Mouse (Mus musculus) cerebellum, adult (tissue): ENCODE measurements around the gene Slc7a11.

ENCODE experiments used
- ATAC-seq: cut with Nextera tagmentation; 2 replicates; pipeline ENCODE4 v1.9.2; 2017; ENCODE audit warnings: mild to moderate bottlenecking, moderate library complexity, mixed read lengths; ENCODE audit not compliant: insufficient number of reproducible peaks, low FRiP score, low TSS enrichment

Gene Slc7a11

DNA sequence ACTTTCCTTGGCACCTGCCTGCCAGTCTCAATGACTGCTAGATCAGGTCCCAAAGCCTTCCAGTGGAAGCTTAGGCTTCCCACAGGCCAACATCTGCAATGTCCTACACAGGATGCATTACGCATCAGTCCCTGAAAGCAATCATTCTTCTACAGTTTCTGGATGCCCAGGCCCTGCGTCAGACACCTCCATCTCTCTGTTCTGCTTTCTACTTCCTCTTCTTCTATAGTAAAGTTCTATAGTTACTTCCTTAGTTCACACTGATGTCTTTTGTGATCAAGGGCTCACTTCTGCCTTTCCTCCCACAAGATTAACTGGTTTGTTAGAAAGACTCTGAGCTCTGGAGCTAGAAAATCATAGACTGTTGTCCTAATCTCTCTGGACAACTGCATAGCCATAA is 36.6 kb downstream of the Slc7a11 start:
- ATAC-seq: no peak

DNA sequence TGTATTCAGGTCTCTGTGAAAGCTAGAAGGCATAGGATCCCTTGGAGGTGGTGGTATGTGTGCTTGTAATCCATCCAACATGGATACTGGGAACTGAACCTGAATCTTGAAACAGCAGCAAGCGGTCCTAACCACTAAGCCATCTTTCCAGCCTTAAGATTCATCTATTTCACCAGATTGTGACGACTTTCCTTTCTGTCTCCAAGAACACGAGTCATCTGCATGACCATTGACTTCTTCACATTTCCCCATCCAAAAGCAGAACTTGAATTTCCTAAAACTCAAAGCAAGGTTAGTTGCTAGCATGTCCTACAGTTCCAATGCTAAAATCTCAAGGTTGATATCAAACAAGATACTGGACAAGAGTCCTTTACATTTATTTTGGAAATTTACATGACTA is 37.5 kb downstream of the Slc7a11 start:
- no peak for ATAC-seq

- no peak for ATAC-seq
These were observed 54.6 kb downstream of the Slc7a11 start for GRCm38 (mm10) chr3:50388786-50389185.

- ATAC-seq: no peak
These were observed 55.1 kb downstream of the Slc7a11 start for GRCm38 (mm10) chr3:50388288-50388687.

DNA sequence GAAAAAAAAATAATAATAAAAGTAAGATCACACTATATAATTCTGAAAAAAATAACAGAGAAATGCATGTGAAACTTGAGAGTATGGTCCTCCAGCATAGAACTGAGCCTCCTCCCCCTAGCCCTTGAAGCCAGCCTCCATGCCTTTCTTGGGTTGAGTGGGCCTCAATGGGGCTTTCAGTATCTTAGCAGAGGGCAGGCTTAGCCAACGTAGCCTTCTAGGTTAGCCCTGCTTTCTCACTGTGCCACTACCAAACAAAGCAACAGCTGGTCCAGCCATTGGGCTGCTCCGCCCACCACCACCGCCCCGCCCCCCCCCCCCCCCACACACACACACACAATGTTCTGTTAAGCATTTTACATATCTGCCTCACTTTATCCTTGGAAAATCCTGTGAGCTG is 56.1 kb downstream of the Slc7a11 start:
- ATAC-seq: no peak

DNA sequence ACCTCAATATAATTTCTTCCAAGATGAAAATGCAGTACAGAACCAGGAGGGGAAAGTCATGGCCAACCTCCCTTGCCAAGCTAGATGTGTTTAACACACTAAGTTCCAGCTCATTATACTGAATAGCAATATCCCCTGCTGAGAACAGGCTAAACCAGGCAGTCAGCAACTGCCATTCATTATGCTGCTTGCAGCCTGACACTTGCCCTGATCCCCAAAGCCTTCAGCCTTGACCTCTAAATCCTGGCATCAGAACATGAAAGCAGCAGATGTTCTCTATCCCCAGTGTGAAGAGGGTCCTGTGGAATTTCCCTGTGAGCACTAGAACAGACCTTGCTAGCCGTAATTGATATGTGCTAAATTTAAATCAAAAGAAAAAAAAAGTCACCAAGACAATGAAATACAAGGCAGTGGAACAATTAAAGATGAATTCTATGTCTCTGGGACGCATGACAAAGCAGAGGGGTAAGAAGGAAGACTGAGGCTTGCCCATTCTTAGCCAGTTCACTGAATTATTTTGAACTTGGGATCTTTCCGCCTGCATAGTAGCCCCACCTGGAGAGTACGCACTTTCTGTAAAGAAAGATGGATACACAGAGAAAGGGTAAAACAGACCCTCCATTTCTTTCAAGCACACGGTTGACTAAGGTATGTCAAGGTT is 56.7 kb downstream of the Slc7a11 start:
- no peak for ATAC-seq

GRCm38 (mm10) chr3:50386066-50386465 is 57.3 kb downstream of the Slc7a11 start:
- ATAC-seq: no peak

GRCm38 (mm10) chr3:50382729-50383128 is 60.7 kb downstream of the Slc7a11 start:
- no peak for ATAC-seq

DNA sequence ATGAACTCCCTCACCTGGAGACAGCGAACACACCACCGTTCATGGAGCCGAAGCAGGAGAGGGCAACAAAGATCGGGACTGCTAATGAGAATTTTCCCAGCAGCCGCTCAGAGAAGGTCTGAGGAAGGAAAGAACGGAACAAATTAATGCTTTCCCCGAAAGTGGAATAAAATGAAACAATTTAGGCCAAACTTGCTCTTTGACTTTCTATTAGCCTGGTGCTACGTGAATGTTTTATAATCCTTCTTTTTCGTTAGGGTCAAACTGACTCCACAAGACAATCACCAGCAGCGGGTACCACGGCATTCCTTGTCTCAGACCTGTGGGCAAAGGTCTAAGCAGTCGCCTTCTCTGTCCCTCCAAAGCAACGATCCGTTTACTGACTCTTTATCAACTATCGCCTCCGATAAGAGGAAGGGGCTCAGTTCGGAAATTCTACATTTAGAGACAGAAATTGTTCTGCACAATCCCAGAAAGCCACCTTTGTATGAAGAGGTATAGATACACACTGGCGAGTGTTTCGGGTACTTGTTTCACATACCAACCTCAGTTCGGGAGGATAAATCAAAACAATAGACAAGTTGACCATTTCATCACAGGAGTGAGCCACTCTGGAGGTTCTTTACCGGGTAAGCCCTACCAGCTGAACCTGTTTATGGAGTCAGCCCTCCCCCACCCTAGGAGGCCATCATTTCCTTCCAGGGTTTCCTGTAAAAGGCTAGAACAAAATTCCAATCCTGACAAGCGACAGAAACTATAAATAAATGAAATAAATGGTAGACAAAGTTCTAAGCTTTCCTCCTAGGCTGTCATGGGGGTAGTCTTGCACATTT is 61.3 kb downstream of the Slc7a11 start:
- no peak for ATAC-seq

DNA sequence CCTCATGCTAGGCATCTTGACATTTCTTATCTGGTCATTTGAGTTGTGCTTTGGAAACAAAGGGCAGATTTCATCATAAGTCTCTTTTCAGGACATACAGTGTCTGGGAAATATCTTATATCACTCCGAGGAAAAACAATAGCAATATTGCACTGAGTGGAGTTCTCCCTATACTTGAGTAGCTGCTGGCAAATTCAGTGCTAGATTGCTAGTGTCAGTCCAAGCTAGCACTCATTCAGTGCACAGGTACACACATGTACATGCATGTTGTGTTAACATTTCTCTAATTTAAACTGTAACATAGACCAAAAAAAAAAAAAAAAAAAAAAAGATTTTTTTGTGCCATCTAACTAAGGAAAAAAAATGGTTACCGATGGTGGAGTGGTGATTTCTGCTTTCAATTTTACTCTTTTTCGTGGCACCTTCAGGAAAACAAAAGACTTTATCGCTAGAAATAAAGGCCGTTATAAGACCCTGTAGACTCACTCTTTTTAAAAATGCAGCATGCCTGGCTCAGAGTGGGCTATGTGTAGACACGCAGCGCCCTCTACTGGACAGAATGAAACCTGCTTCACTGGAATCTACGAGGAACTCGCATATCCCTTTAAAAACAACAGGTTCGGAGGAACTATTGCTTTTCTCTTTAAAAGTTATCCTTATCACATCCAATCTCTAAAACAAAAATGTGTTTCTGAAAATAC is 62.1 kb downstream of the Slc7a11 start:
- ATAC-seq: no peak

DNA sequence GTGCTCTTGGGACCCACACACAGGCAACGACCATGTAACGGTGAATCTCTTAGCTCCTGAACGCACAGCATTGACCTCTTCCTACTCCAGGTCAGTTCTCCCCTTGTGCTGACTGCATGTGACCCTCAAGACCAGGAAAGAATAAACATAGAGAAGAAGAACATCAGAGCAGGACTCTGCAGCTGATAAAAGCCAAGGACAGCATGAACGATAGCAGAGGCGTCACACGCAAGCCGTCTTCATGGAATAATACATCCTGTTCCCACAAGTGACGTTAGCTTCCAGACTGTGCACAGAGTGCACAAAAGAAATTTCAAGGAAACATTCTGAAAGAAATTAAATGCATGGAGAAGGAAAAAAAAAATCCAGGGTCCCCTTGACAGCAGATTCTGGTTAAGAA is 63.5 kb downstream of the Slc7a11 start:
- no peak for ATAC-seq

DNA sequence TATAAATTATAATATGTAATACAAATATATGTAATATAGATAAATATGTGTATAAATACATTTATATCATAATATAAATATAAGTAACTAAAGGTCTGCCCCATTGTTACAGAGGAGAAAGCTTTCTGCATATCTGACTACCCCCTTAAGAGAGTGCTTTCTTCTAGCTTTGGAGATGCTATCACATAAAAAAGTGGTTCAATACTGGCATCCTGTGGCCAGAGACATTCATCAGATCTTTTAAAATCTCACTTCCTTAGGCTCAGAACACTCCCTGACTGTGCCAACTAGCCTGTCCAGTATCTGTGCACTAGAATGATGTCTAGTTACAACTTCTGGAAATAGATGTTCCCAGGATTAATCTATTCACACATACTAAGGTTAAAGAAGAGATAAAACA is 67.9 kb downstream of the Slc7a11 start:
- no peak for ATAC-seq

DNA sequence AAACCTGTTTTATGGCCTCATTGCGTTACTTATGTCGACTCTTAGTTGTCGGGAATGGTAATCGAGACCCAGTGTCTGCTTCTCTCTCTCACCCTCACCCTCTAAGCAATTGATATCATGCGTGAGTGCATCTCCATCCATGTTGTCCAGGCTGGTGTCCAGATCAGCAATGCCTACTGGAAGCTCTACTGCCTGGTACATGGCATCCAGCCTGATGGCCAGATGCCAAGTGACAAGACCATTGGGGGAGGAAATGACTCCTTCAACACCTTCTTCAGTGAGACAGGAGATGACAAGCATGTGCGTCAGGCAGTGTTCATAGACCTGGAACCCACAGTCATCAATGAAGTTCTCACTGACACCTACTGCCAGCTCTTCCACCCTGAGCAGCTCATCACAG is 73.6 kb downstream of the Slc7a11 start:
- no peak for ATAC-seq

DNA sequence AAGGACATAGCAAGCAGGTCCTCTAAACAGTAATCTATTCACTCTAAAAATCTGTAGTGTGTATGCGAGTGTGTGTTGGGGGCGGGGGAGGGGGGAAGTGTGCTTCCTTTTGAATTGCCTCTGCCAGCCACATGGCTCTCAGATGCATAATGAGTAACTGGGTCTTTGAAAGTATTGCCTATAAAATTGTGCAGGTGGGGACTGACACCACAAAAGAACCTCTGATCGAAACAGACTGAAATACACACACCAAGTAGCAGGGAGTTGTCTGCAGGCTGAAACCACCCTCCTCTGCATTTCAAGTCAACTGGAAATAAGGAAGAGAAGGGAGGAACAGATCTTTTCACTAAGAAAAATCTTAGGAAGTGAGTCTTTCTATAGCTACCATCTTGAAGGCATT is 76.2 kb downstream of the Slc7a11 start:
- ATAC-seq: no peak

DNA sequence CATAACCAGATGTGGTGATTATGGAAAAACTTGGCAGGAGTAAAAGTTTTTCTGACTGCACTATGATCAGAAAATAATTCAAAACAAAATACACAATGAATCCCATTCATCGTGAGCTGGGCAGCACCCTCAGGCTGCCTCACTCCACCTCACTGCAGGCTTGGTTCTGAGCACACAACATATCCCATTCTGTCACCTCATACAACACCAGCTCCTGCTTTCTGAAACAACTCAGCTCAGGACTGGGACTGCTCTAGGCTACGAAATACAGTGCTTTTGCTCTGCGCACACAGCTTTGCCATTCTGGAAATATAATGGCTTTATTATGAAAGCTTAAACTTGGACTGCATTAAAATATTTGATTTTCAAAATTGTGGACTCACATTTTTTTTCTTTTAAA is 79.8 kb downstream of the Slc7a11 start:
- ATAC-seq: no peak

DNA sequence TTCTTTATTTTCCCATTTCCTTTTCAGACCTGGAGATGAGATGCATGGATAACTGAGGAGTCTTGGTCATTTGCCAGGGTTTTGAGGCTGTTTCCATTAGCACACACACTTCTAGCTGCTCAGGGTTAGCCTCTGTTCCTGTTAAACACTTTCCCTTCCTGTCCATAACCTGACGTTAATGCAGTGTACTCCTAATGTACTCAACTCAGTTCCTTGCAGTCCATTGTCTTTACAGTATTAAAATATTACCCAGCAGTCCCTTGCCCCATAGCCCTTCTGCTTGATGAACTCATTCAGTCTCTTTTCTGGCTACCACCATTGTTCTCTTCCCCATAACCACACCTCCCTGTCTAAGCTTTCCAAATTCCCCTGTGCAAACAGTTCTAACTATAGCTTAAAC is 96.3 kb downstream of the Slc7a11 start:
- ATAC-seq: no peak

DNA sequence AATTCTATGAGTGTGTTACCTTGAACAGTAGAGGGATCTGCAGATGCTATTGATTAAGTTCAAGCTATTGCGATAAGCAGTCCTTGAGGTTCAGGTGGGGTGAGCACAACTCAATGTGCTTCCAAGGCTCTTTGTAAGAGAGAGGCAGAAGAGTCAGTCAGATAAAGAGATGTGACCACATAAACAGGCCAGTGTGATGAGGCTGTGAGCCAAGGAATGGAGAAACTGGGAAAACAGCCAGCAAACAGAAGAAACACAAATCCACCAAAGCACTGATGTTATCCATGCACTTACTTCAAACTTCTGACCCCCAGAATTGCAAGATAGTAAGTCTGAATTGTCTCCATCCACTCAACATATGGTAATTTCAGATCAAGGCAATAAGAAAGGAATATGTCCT is 99.0 kb downstream of the Slc7a11 start:
- ATAC-seq: no peak

DNA sequence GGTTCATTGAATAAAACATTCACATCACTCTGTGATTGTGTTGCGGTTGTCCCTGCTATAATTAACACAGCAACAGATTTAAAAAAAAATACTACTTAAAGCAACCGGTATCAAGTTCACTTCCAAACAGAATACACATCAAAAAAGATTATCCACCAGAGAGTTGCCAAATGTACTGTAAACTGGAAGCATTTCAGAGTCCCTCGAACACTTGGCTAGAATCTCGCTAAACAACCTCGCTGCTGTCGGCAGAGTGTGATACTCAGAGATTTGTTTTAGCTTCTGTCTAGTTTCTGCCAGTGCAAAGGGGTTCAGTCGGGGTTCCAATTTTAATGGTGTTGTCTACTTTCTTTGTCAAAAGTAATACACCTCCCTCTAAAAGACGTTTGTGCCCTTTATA is 118.9 kb downstream of the Slc7a11 start:
- no peak for ATAC-seq

- ATAC-seq: no peak
These were observed 119.5 kb downstream of the Slc7a11 start for GRCm38 (mm10) chr3:50323881-50324280.

GRCm38 (mm10) chr3:50320862-50321261 is 122.6 kb downstream of the Slc7a11 start:
- ATAC-seq: no peak

DNA sequence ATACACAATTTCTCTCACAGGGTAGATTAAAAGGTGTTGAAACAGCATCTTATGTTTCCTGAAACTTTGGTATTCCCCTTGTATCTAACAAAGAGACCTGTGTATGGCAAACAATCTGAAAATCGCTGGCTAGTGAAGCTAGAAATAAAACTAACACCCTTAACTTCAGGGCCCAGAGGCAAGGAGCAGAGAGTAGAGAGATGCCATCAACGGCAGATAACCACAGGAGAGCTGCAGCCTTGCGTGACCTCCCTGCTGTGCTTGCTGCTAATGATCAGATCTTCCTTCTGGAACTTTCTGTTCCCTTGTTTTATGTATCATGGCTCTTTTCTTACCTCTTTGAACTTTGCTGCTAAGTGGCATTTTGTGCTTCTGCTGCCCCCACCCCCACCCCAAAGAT is 125.3 kb downstream of the Slc7a11 start:
- no peak for ATAC-seq
